Mouse (Mus musculus) liver, postnatal 0 days (tissue): ENCODE data around the gene Tln2. TPM values are rescaled to one million over a fixed set of nuclear protein-coding genes. Genes with fewer than 3 reads are reported as not detected.

Source experiments
- ATAC-seq: fragments of 200-750 bp; cut with Nextera tagmentation; 2 replicates; pipeline ENCODE4 v1.8.0; 2017; ENCODE audit warnings: mild to moderate bottlenecking, moderate library complexity
- DNase-seq: peaks from one replicate; pipeline ENCODE4 v3.0.0-alpha.2; 2016
- H3K27ac ChIP-seq: fragments of 300-500 bp; sonication (generic); 2 replicates; pipeline ENCODE4 v1.5.1; 2014; ENCODE audit warnings: antibody characterized with exemption, moderate library complexity, mild to moderate bottlenecking, low read depth
- H3K27me3 ChIP-seq: fragments of 300-500 bp; sonication (generic); 2 replicates; pipeline ENCODE4 v1.6.1; 2014; ENCODE audit warnings: low read length, control low read depth, mixed read lengths; ENCODE audit not compliant: insufficient read depth
- H3K36me3 ChIP-seq: fragments of 300-500 bp; sonication (generic); replicated peaks from 2 replicates; pipeline ENCODE4 v1.6.1; 2014; ENCODE audit warnings: mild to moderate bottlenecking, control low read depth, low read length, moderate library complexity, mixed read lengths; ENCODE audit not compliant: insufficient read depth
- H3K4me1 ChIP-seq: fragments of 300-500 bp; sonication (generic); 2 replicates; pipeline ENCODE4 v1.6.1; 2014; ENCODE audit warnings: antibody characterized with exemption, mild to moderate bottlenecking, control low read depth; ENCODE audit not compliant: insufficient read depth
- H3K4me2 ChIP-seq: fragments of 300-500 bp; sonication (generic); 2 replicates; pipeline ENCODE4 v1.6.1; 2014; ENCODE audit warnings: low read depth, mild to moderate bottlenecking, low read length, moderate library complexity, mixed read lengths
- H3K4me3 ChIP-seq: fragments of 300-500 bp; sonication (generic); 2 replicates; pipeline ENCODE4 v1.5.1; 2014; ENCODE audit warnings: low read depth, low read length
- H3K9ac ChIP-seq: fragments of 300-500 bp; sonication (generic); replicated peaks from 2 replicates; pipeline ENCODE4 v1.6.1; 2014; ENCODE audit warnings: mild to moderate bottlenecking, moderate library complexity
- H3K9me3 ChIP-seq: fragments of 300-500 bp; sonication (generic); 2 replicates; pipeline ENCODE4 v1.6.1; 2016; ENCODE audit warnings: mild to moderate bottlenecking, control low read depth, low read length, mixed read lengths
- CTCF ChIP-seq: sonication (generic); IDR thresholded peaks from 2 replicates; pipeline ENCODE4 v1.5.1; 2016; ENCODE audit warnings: antibody characterized with exemption, low read depth
- EP300 ChIP-seq: IDR thresholded peaks from 2 replicates; pipeline ENCODE4 v1.6.1; 2016; ENCODE audit warnings: antibody characterized with exemption, low read depth, mild to moderate bottlenecking
- WGBS: fragments of 180-500 bp; shearing (Covaris S2); extraction: QIAGEN DNeasy Blood & Tissue Kit; methylation state at CpG from one replicate; pipeline ENCODE4 v1.1.7; 2014; ENCODE audit not compliant: insufficient replicate concordance; 5-methylcytosine and 5-hydroxymethylcytosine counted together
- polyA plus RNA-seq: library from polyadenylated mRNA; unstranded; fragments of >200 nt; fragmentation: Nextera tagmentation; extraction: Ambion mirVana; gene quantifications from 2 replicates; pipeline ENCODE4 v1.2.1, GENCODE M21; 2015

The Tln2 gene
- polyA plus RNA-seq, 1 experiment from 2014 or later = 3.5 TPM

DNA sequence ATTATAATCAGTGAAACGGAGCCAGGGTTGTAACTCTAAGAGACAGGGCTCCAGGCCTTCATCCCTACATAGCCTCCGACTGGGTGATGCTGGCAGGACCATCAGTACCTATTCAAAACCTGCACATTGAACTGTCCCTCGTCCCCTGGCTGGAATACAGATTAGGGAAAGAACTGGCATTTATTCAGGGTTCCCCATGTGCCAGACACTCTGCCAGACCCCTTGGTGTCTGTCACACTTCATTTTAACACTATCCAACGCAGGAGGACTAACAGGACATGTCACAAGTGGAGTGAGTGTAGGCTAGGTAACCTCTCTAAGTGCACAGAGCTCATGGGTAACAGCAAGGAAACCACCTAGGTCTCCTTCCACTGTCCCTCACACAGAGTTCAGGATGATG is 37.8 kb downstream of the Tln2 start:
- Histone ChIP-seq H3K36me3 (no peaks in the 10 kb centered on the region), H3K4me1 (no peaks in the 10 kb centered on the region), H3K27me3 (no peaks in the 10 kb centered on the region), H3K4me3 (no peak overlapping the region), H3K9ac (no peak overlapping the region), H3K9me3 (no peaks in the 10 kb centered on the region), H3K27ac (no peak overlapping the region), H3K4me2 (no peak overlapping the region)
- TF ChIP-seq EP300 (no peak), CTCF (no peak)
- ATAC-seq (no peak), DNase-seq (no peak)
- WGBS = 58% methylated on average over 4 of the region's 4 CpGs

DNA sequence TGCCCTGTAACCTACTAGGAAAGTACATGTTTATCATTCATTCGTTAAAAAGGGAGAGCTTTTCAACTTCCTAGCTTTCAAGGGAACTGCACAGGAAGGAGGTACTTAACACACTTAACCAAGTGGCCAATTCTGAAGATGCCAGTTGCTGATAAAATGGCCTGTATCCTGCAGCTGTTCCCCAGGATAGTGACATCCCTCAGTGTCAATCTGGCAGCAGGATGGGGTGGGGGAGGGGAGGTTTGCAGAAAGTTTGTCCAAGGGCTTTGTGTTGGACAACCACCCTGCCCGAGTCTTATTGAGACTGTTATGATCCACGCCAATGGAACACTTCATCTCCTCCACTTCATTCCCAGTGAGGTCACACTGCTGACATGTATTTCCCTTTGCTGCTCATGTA is 50.0 kb downstream of the Tln2 start:
- no peak overlapping the region for H3K4me3 ChIP-seq
- H3K9me3 ChIP-seq = peaks cover 4% of the 10 kb centered on the region; the same call in 1 of the 2 replicates
- ATAC-seq (no peak), DNase-seq (no peak)
- H3K27me3 ChIP-seq = no peaks in the 10 kb centered on the region
- no peak overlapping the region for H3K4me2 ChIP-seq
- H3K27ac ChIP-seq = no peak overlapping the region
- H3K9ac ChIP-seq = no peak overlapping the region
- H3K4me1 ChIP-seq = no peaks in the 10 kb centered on the region
- H3K36me3 ChIP-seq = no peaks in the 10 kb centered on the region
- WGBS = 20% methylated on average over 3 of the region's 3 CpGs
- TF ChIP-seq EP300 (no peak), CTCF (no peak)

DNA sequence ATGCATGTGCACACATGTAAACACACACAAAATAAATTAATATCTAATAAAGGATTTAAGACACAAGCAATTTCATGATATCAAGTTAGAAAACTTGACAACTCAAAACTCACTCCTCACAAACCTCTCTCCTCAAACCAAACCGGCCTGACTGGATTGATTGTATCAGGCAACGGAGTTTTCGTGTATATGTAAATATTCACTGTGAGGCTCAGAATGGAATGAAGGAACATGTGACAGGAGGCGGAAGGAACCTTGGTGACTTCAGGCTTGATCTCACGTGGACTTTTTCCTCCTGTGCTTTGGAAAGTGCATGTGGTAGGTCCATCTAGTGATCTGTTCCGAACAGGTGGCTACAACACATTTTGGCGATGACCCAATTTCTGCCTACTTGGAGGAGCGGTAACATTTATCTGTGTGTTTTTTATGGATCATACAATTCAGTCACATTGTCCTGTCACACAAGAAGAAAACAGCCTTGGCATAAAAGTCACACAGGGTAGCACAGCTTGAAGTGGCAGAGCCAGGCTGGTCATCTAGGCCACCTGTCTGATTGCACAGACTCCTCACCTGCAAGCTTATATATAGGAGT is 54.7 kb downstream of the Tln2 start:
- no peak for DNase-seq

DNA sequence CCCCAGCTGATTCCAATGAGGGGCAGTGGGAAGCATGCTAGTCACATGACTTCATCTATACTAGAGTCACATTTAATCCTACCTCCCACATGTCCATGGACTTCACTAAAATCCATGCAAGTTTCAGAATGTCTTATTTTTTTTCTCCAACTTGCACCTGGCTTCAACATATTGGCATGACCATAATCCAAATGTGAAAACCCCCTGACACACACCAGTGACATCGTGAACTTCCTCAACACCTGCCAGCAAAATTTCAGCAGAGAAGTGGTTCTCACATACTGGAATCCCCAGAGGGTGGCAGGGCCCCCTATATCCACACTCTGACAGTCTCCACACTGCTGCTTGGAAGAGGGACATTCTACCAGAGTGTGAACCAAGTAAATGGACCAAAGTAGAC is 57.7 kb downstream of the Tln2 start:
- no peaks in the 10 kb centered on the region for H3K9me3 ChIP-seq
- H3K4me2 ChIP-seq = no peak overlapping the region
- 70% methylated on average over 1 of the region's 1 CpGs for WGBS
- TF ChIP-seq EP300 (no peak), CTCF (no peak)
- H3K27me3 ChIP-seq = no peaks in the 10 kb centered on the region
- no peaks in the 10 kb centered on the region for H3K36me3 ChIP-seq
- DNase-seq (no peak), ATAC-seq (no peak)
- H3K4me3 ChIP-seq = no peak overlapping the region
- no peak overlapping the region for H3K27ac ChIP-seq
- H3K4me1 ChIP-seq = no peaks in the 10 kb centered on the region
- no peak overlapping the region for H3K9ac ChIP-seq

More for the DNA sequence above, 54.7 kb downstream of the Tln2 start:
- H3K4me3 ChIP-seq = no peak overlapping the region
- no peak overlapping the region for H3K9ac ChIP-seq
- no peak for ATAC-seq
- H3K27ac ChIP-seq = no peak overlapping the region
- H3K4me1 ChIP-seq = no peaks in the 10 kb centered on the region
- H3K9me3 ChIP-seq = no peaks in the 10 kb centered on the region
- no peaks in the 10 kb centered on the region for H3K27me3 ChIP-seq
- no peak overlapping the region for H3K4me2 ChIP-seq
- H3K36me3 ChIP-seq = no peaks in the 10 kb centered on the region
- WGBS = 79% methylated on average over 8 of the region's 8 CpGs
- TF ChIP-seq EP300 (no peak), CTCF (no peak)

DNA sequence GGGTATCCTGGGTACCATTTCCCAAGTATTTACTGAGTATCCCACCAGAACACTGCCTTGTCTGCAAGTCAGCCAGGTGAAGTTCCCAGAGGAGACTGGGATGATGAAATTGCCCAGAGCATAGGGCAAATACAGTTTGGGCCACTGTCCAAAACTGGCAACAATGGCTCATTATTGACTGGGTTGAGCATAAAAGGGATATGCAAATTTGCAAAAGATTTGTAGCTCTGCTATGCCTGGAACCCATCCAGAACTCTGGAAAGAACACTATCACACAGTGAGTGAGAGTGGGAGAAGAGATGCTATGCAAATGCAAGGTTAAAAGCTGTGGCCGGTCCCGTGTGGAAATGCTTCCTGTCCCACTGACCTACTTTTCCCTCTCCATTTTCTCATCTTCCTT is 63.1 kb downstream of the Tln2 start:
- Histone ChIP-seq H3K27ac (no peak overlapping the region), H3K9me3 (no peaks in the 10 kb centered on the region), H3K4me3 (no peak overlapping the region), H3K36me3 (no peaks in the 10 kb centered on the region), H3K9ac (no peak overlapping the region), H3K4me1 (no peaks in the 10 kb centered on the region; the same call in 1 of the 2 replicates), H3K4me2 (no peak overlapping the region), H3K27me3 (no peaks in the 10 kb centered on the region)
- peak; percentile 30 for DNase-seq
- WGBS = 40% methylated on average over 2 of the region's 2 CpGs
- no peak for TF ChIP-seq EP300
- no peak for TF ChIP-seq CTCF
- ATAC-seq = no peak

DNA sequence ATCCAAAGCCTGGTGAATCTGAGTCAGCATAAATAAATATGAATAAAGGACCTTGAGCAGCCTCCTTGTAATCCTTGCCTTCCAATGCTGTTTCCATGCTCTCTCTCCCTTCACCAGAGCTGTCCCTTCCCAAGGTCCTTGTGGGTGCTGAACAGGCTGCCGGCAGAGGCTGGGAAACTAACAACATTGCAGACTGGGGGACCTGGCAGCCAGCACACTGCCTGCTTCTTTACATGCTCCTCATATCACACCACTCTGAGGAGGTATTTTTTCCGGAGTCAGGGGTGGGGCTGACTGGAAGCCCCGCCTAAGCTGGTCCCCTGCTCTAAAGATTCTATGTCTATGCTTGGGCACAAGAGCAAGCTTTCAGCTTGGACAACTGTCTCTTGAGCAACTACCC is 64.2 kb downstream of the Tln2 start:
- Histone ChIP-seq H3K27ac (no peak overlapping the region), H3K36me3 (no peaks in the 10 kb centered on the region), H3K4me2 (no peak overlapping the region), H3K4me1 (no peaks in the 10 kb centered on the region; the same call in 1 of the 2 replicates), H3K4me3 (no peak overlapping the region), H3K27me3 (no peaks in the 10 kb centered on the region), H3K9me3 (no peaks in the 10 kb centered on the region), H3K9ac (no peak overlapping the region)
- TF ChIP-seq EP300 = no peak
- TF ChIP-seq CTCF = no peak
- WGBS = 41% methylated on average over 3 of the region's 3 CpGs
- ATAC-seq (no peak), DNase-seq (no peak)
